Mouse (Mus musculus): ENCODE measurements at regions not wholly inside any gene's neighbourhood (a gene's known extent, or its start where the extent isn't known, plus 50 kb on each side); places are given as distances from the start of the nearest gene placed in this dataset.
A peak's percentile ranks its signal among the peaks of the same experiment; 100 is the strongest.

DNA sequence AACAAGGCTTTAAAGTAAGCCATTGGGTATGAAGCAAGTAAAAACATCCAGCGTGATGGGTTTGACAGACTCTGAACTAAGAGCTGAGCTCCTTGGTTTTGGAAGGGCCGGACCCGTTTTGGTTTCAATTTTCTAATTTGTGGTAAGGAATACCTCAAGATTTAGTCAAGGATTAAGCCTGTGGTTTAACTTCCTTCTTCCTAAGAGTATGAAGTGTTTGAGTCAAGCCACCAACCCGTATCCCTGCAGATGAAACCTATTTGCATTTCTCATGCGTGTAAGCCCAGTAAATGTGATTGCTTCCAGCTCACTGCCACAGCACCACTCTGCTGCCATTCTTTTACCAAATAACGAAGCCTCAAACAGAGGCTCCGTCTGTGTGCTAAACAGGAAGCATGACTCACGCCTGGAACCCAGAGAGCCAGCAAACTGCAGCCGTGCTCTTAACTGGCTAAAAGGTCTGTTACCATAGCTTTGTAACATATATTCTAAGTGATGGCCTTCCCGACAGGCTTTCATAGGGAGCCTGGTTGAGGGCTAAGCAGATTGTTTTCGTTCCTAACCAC is 149.7 kb downstream of the Etv1 start:
- WGBS = under 1% methylated on average over 11 of the region's 11 CpGs
- Histone ChIP-seq H3K4me1 (ENCODE audit: control insufficient read depth, insufficient read depth, low read length) (no peaks in the 10 kb centered on the region), H3K27ac (ENCODE audit: control insufficient read depth, insufficient read depth, low read depth, low read length, poor library complexity) (no peak overlapping the region), H3K4me3 (replicated peaks; ENCODE audit: control insufficient read depth, low read depth, low read length) (peak overlapping the region; percentile 22)
- TF ChIP-seq POLR2A (IDR thresholded peaks at IDR 0.05; ENCODE audit: borderline replicate concordance, control insufficient read depth, low read depth, low read length) (no peak), CTCF (IDR thresholded peaks at IDR 0.05; ENCODE audit: control insufficient read depth, insufficient read depth, low read length) (no peak)

GRCm38 (mm10) chr12:38929644-38930043 is 150.5 kb downstream of the Etv1 start:
- no peak overlapping the region for H3K27ac ChIP-seq (ENCODE audit: control insufficient read depth, insufficient read depth, low read depth, low read length, poor library complexity)
- 71% methylated on average over 1 of the region's 1 CpGs for WGBS
- no peak for TF ChIP-seq POLR2A (IDR thresholded peaks at IDR 0.05; ENCODE audit: borderline replicate concordance, control insufficient read depth, low read depth, low read length)
- TF ChIP-seq CTCF (IDR thresholded peaks at IDR 0.05; ENCODE audit: control insufficient read depth, insufficient read depth, low read length) = no peak
- no peaks in the 10 kb centered on the region for H3K4me1 ChIP-seq (ENCODE audit: control insufficient read depth, insufficient read depth, low read length)
- no peak overlapping the region for H3K4me3 ChIP-seq (replicated peaks; ENCODE audit: control insufficient read depth, low read depth, low read length)

GRCm38 (mm10) chr12:38931769-38932168 is 152.6 kb downstream of the Etv1 start:
- TF ChIP-seq POLR2A (IDR thresholded peaks at IDR 0.05; ENCODE audit: borderline replicate concordance, control insufficient read depth, low read depth, low read length) (no peak), CTCF (IDR thresholded peaks at IDR 0.05; ENCODE audit: control insufficient read depth, insufficient read depth, low read length) (no peak)
- no peaks in the 10 kb centered on the region for H3K4me1 ChIP-seq (ENCODE audit: control insufficient read depth, insufficient read depth, low read length)
- 47% methylated on average over 2 of the region's 2 CpGs for WGBS
- H3K4me3 ChIP-seq (replicated peaks; ENCODE audit: control insufficient read depth, low read depth, low read length) = no peak overlapping the region
- H3K27ac ChIP-seq (ENCODE audit: control insufficient read depth, insufficient read depth, low read depth, low read length, poor library complexity) = no peak overlapping the region

GRCm38 (mm10) chr12:38959605-38960004 is 180.4 kb downstream of the Etv1 start:
- TF ChIP-seq POLR2A (IDR thresholded peaks at IDR 0.05; ENCODE audit: borderline replicate concordance, control insufficient read depth, low read depth, low read length) (no peak), CTCF (IDR thresholded peaks at IDR 0.05; ENCODE audit: control insufficient read depth, insufficient read depth, low read length) (no peak)
- 63% methylated on average over 1 of the region's 1 CpGs for WGBS
- H3K4me3 ChIP-seq (replicated peaks; ENCODE audit: control insufficient read depth, low read depth, low read length) = no peak overlapping the region
- H3K4me1 ChIP-seq (ENCODE audit: control insufficient read depth, insufficient read depth, low read length) = no peaks in the 10 kb centered on the region
- no peak overlapping the region for H3K27ac ChIP-seq (ENCODE audit: control insufficient read depth, insufficient read depth, low read depth, low read length, poor library complexity)

DNA sequence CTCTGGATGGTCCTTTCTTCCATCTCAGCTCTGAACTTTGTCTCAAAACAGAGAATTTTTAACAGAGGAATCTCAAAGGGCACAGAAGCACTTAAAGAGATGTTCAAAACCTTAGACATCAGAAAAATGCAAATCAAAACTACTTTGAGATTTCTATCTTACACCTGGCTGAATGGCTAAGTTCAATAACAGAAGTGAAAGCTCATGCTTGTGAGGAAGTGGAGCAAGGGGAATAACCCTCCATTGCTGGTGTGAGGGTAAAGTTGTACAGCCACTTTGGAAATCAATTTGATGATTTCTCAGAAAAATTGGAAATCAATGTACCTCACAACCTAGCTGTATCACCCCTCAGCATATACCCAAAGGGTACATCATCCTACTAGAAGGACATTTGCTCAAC is 183.1 kb downstream of the Etv1 start:
- Histone ChIP-seq H3K4me1 (ENCODE audit: control insufficient read depth, insufficient read depth, low read length) (no peaks in the 10 kb centered on the region), H3K4me3 (replicated peaks; ENCODE audit: control insufficient read depth, low read depth, low read length) (no peak overlapping the region), H3K27ac (ENCODE audit: control insufficient read depth, insufficient read depth, low read depth, low read length, poor library complexity) (no peak overlapping the region)
- TF ChIP-seq POLR2A (IDR thresholded peaks at IDR 0.05; ENCODE audit: borderline replicate concordance, control insufficient read depth, low read depth, low read length) (no peak), CTCF (IDR thresholded peaks at IDR 0.05; ENCODE audit: control insufficient read depth, insufficient read depth, low read length) (no peak)

GRCm38 (mm10) chr12:38970347-38970746 is 191.2 kb downstream of the Etv1 start:
- Histone ChIP-seq H3K4me3 (replicated peaks; ENCODE audit: control insufficient read depth, low read depth, low read length) (no peak overlapping the region), H3K27ac (ENCODE audit: control insufficient read depth, insufficient read depth, low read depth, low read length, poor library complexity) (no peak overlapping the region), H3K4me1 (ENCODE audit: control insufficient read depth, insufficient read depth, low read length) (no peaks in the 10 kb centered on the region)
- 1% methylated on average over 2 of the region's 2 CpGs for WGBS
- TF ChIP-seq CTCF (IDR thresholded peaks at IDR 0.05; ENCODE audit: control insufficient read depth, insufficient read depth, low read length) = no peak
- no peak for TF ChIP-seq POLR2A (IDR thresholded peaks at IDR 0.05; ENCODE audit: borderline replicate concordance, control insufficient read depth, low read depth, low read length)

GRCm38 (mm10) chr12:38972205-38972604 is 193.0 kb downstream of the Etv1 start:
- no peak for TF ChIP-seq CTCF (IDR thresholded peaks at IDR 0.05; ENCODE audit: control insufficient read depth, insufficient read depth, low read length)
- TF ChIP-seq POLR2A (IDR thresholded peaks at IDR 0.05; ENCODE audit: borderline replicate concordance, control insufficient read depth, low read depth, low read length) = no peak
- no peak overlapping the region for H3K4me3 ChIP-seq (replicated peaks; ENCODE audit: control insufficient read depth, low read depth, low read length)
- 86% methylated on average over 3 of the region's 3 CpGs for WGBS
- H3K4me1 ChIP-seq (ENCODE audit: control insufficient read depth, insufficient read depth, low read length) = no peaks in the 10 kb centered on the region
- no peak overlapping the region for H3K27ac ChIP-seq (ENCODE audit: control insufficient read depth, insufficient read depth, low read depth, low read length, poor library complexity)

- Histone ChIP-seq H3K4me1 (ENCODE audit: control insufficient read depth, insufficient read depth, low read length) (no peaks in the 10 kb centered on the region), H3K27ac (ENCODE audit: control insufficient read depth, insufficient read depth, low read depth, low read length, poor library complexity) (no peak overlapping the region), H3K4me3 (replicated peaks; ENCODE audit: control insufficient read depth, low read depth, low read length) (no peak overlapping the region)
- WGBS = 82% methylated on average over 4 of the region's 4 CpGs
- TF ChIP-seq CTCF (IDR thresholded peaks at IDR 0.05; ENCODE audit: control insufficient read depth, insufficient read depth, low read length) = no peak
Measured at GRCm38 (mm10) chr12:38975508-38975907, 196.3 kb downstream of the Etv1 start.

GRCm38 (mm10) chr12:38982423-38982822 is 203.2 kb downstream of the Etv1 start:
- TF ChIP-seq CTCF (IDR thresholded peaks at IDR 0.05; ENCODE audit: control insufficient read depth, insufficient read depth, low read length) (no peak), POLR2A (IDR thresholded peaks at IDR 0.05; ENCODE audit: borderline replicate concordance, control insufficient read depth, low read depth, low read length) (no peak)
- H3K27ac ChIP-seq (ENCODE audit: control insufficient read depth, insufficient read depth, low read depth, low read length, poor library complexity) = no peak overlapping the region
- no peak overlapping the region for H3K4me3 ChIP-seq (replicated peaks; ENCODE audit: control insufficient read depth, low read depth, low read length)
- no peaks in the 10 kb centered on the region for H3K4me1 ChIP-seq (ENCODE audit: control insufficient read depth, insufficient read depth, low read length)
